Mouse (Mus musculus) hindbrain, embryonic 15.5 days (tissue): ENCODE measurements at regions not wholly inside any gene's neighbourhood (a gene's known extent, or its start where the extent isn't known, plus 50 kb on each side); places are given as distances from the start of the nearest gene placed in this dataset.

Experiments used
- ATAC-seq: fragments of 200-750 bp; cut with Nextera tagmentation; 2 replicates; pipeline ENCODE4 v1.8.0; 2017; ENCODE audit warnings: low read depth, moderate number of reproducible peaks, moderate TSS enrichment; ENCODE audit not compliant: low FRiP score
- H3K27ac ChIP-seq: fragments of 300-500 bp; sonication (generic); replicated peaks from 2 replicates; pipeline ENCODE4 v1.5.1; 2015; ENCODE audit warnings: mild to moderate bottlenecking, inconsistent platforms
- H3K27me3 ChIP-seq: fragments of 300-500 bp; sonication (generic); 2 replicates; pipeline ENCODE4 v1.6.1; 2015; ENCODE audit warnings: control low read depth, inconsistent platforms
- H3K36me3 ChIP-seq: fragments of 300-500 bp; sonication (generic); 2 replicates; pipeline ENCODE4 v1.6.1; 2015; ENCODE audit warnings: control low read depth, inconsistent platforms
- H3K4me1 ChIP-seq: fragments of 300-500 bp; sonication (generic); replicated peaks from 2 replicates; pipeline ENCODE4 v1.6.1; 2015; ENCODE audit warnings: control low read depth, inconsistent platforms
- H3K4me2 ChIP-seq: fragments of 300-500 bp; sonication (generic); 2 replicates; pipeline ENCODE4 v1.6.1; 2015; ENCODE audit warnings: moderate library complexity, mild to moderate bottlenecking, inconsistent platforms
- H3K4me3 ChIP-seq: fragments of 300-500 bp; sonication (generic); 2 replicates; pipeline ENCODE4 v1.5.1; 2015; ENCODE audit warnings: mild to moderate bottlenecking, inconsistent platforms
- H3K9ac ChIP-seq: fragments of 300-500 bp; sonication (generic); 2 replicates; pipeline ENCODE4 v1.6.1; 2015; ENCODE audit warnings: inconsistent platforms
- H3K9me3 ChIP-seq: fragments of 300-500 bp; sonication (generic); 2 replicates; pipeline ENCODE4 v1.6.1; 2016; ENCODE audit warnings: control low read depth, inconsistent platforms
- WGBS: fragments of 180-500 bp; shearing (Covaris S2); methylation state at CpG from one replicate; pipeline ENCODE4 v1.1.7; 2015; 5-methylcytosine and 5-hydroxymethylcytosine counted together

- Histone ChIP-seq H3K9ac (no peak overlapping the region), H3K36me3 (no peaks in the 10 kb centered on the region), H3K4me2 (no peak overlapping the region), H3K27me3 (no peaks in the 10 kb centered on the region), H3K4me3 (no peak overlapping the region), H3K4me1 (no peaks in the 10 kb centered on the region), H3K9me3 (no peaks in the 10 kb centered on the region), H3K27ac (no peak overlapping the region)
- 79% methylated on average over 5 of the region's 5 CpGs for WGBS
- no peak for ATAC-seq
These were observed 116.4 kb upstream of the Sash1 start for GRCm38 (mm10) chr10:9002261-9002660.

GRCm38 (mm10) chr10:8998758-8999398, 113.0 kb upstream of the Sash1 start:
- H3K27me3 ChIP-seq: no peaks in the 10 kb centered on the region
- no peaks in the 10 kb centered on the region for H3K9me3 ChIP-seq
- H3K36me3 ChIP-seq: no peaks in the 10 kb centered on the region
- H3K4me3 ChIP-seq: no peak overlapping the region
- ATAC-seq: no peak
- no peak overlapping the region for H3K27ac ChIP-seq
- H3K9ac ChIP-seq: no peak overlapping the region
- no peaks in the 10 kb centered on the region for H3K4me1 ChIP-seq
- 36% methylated on average over 5 of the region's 5 CpGs for WGBS
- no peak overlapping the region for H3K4me2 ChIP-seq

GRCm38 (mm10) chr10:8998356-8998755, 112.5 kb upstream of the Sash1 start:
- H3K4me1 ChIP-seq: no peaks in the 10 kb centered on the region
- no peak overlapping the region for H3K9ac ChIP-seq
- ATAC-seq: no peak
- WGBS: 84% methylated on average over 2 of the region's 2 CpGs
- no peak overlapping the region for H3K27ac ChIP-seq
- no peak overlapping the region for H3K4me2 ChIP-seq
- no peaks in the 10 kb centered on the region for H3K36me3 ChIP-seq
- no peak overlapping the region for H3K4me3 ChIP-seq
- H3K27me3 ChIP-seq: no peaks in the 10 kb centered on the region
- H3K9me3 ChIP-seq: no peaks in the 10 kb centered on the region

- ATAC-seq: no peak
- H3K4me3 ChIP-seq: no peak overlapping the region
- H3K9ac ChIP-seq: no peak overlapping the region
- H3K27me3 ChIP-seq: no peaks in the 10 kb centered on the region
- H3K4me2 ChIP-seq: no peak overlapping the region
- no peaks in the 10 kb centered on the region for H3K36me3 ChIP-seq
- no peak overlapping the region for H3K27ac ChIP-seq
- H3K4me1 ChIP-seq: no peaks in the 10 kb centered on the region
- no peaks in the 10 kb centered on the region for H3K9me3 ChIP-seq
- WGBS: 71% methylated on average over 3 of the region's 3 CpGs
These were observed 109.2 kb upstream of the Sash1 start for GRCm38 (mm10) chr10:8995097-8995496.

GRCm38 (mm10) chr10:8986339-8986738, 100.5 kb upstream of the Sash1 start:
- Histone ChIP-seq H3K4me1 (no peaks in the 10 kb centered on the region; the same call in 1 of the 2 replicates), H3K4me2 (no peak overlapping the region), H3K36me3 (no peaks in the 10 kb centered on the region), H3K27ac (no peak overlapping the region), H3K27me3 (no peaks in the 10 kb centered on the region), H3K4me3 (no peak overlapping the region), H3K9ac (no peak overlapping the region), H3K9me3 (no peaks in the 10 kb centered on the region)
- no peak for ATAC-seq
- 79% methylated on average over 7 of the region's 7 CpGs for WGBS

GRCm38 (mm10) chr10:8983347-8983746, 97.5 kb upstream of the Sash1 start:
- Histone ChIP-seq H3K4me2 (no peak overlapping the region), H3K27me3 (no peaks in the 10 kb centered on the region), H3K9me3 (no peaks in the 10 kb centered on the region), H3K36me3 (no peaks in the 10 kb centered on the region), H3K4me1 (no peaks in the 10 kb centered on the region; the same call in 1 of the 2 replicates), H3K27ac (no peak overlapping the region), H3K9ac (no peak overlapping the region), H3K4me3 (no peak overlapping the region)
- ATAC-seq: no peak
- WGBS: 87% methylated on average over 4 of the region's 4 CpGs

- WGBS: 91% methylated on average over 1 of the region's 1 CpGs
These were observed 94.7 kb upstream of the Sash1 start for GRCm38 (mm10) chr10:8980568-8980967.

GRCm38 (mm10) chr10:8978595-8978994, 92.7 kb upstream of the Sash1 start:
- no peak for ATAC-seq
- 95% methylated on average over 3 of the region's 3 CpGs for WGBS
- H3K4me3 ChIP-seq: no peak overlapping the region
- no peaks in the 10 kb centered on the region for H3K27me3 ChIP-seq
- H3K4me1 ChIP-seq: no peaks in the 10 kb centered on the region
- no peak overlapping the region for H3K27ac ChIP-seq
- no peaks in the 10 kb centered on the region for H3K36me3 ChIP-seq
- no peaks in the 10 kb centered on the region for H3K9me3 ChIP-seq
- H3K9ac ChIP-seq: no peak overlapping the region
- H3K4me2 ChIP-seq: no peak overlapping the region

More at GRCm38 (mm10) chr10:8980568-8980967, 94.7 kb upstream of the Sash1 start:
- no peaks in the 10 kb centered on the region for H3K4me1 ChIP-seq
- H3K4me3 ChIP-seq: no peak overlapping the region
- H3K9me3 ChIP-seq: no peaks in the 10 kb centered on the region
- H3K27ac ChIP-seq: no peak overlapping the region
- no peak for ATAC-seq
- no peak overlapping the region for H3K9ac ChIP-seq
- H3K4me2 ChIP-seq: no peak overlapping the region
- no peaks in the 10 kb centered on the region for H3K27me3 ChIP-seq
- no peaks in the 10 kb centered on the region for H3K36me3 ChIP-seq

GRCm38 (mm10) chr10:8973934-8974333, 88.1 kb upstream of the Sash1 start:
- Histone ChIP-seq H3K36me3 (no peaks in the 10 kb centered on the region), H3K27me3 (no peaks in the 10 kb centered on the region), H3K9me3 (no peaks in the 10 kb centered on the region), H3K27ac (no peak overlapping the region), H3K9ac (no peak overlapping the region), H3K4me1 (no peaks in the 10 kb centered on the region; the same call in 1 of the 2 replicates), H3K4me2 (no peak overlapping the region), H3K4me3 (no peak overlapping the region)
- WGBS: 72% methylated on average over 1 of the region's 1 CpGs
- no peak for ATAC-seq

GRCm38 (mm10) chr10:8972789-8973551, 87.1 kb upstream of the Sash1 start:
- H3K9me3 ChIP-seq: no peaks in the 10 kb centered on the region
- no peak overlapping the region for H3K27ac ChIP-seq
- WGBS: 71% methylated on average over 8 of the region's 8 CpGs
- no peaks in the 10 kb centered on the region for H3K36me3 ChIP-seq
- no peaks in the 10 kb centered on the region for H3K27me3 ChIP-seq
- no peak overlapping the region for H3K4me3 ChIP-seq
- H3K4me2 ChIP-seq: no peak overlapping the region
- no peak for ATAC-seq
- H3K9ac ChIP-seq: no peak overlapping the region
- peaks cover 8% of the 10 kb centered on the region for H3K4me1 ChIP-seq

- Histone ChIP-seq H3K9me3 (no peaks in the 10 kb centered on the region), H3K27ac (no peak overlapping the region), H3K4me2 (no peak overlapping the region), H3K4me1 (peaks cover 8% of the 10 kb centered on the region), H3K27me3 (no peaks in the 10 kb centered on the region), H3K9ac (no peak overlapping the region), H3K4me3 (no peak overlapping the region), H3K36me3 (no peaks in the 10 kb centered on the region)
- no peak for ATAC-seq
- WGBS: 85% methylated on average over 3 of the region's 3 CpGs
These were observed 84.9 kb upstream of the Sash1 start for GRCm38 (mm10) chr10:8970807-8971206.

- H3K4me1 ChIP-seq: peaks cover 8% of the 10 kb centered on the region
- ATAC-seq: no peak
- no peaks in the 10 kb centered on the region for H3K36me3 ChIP-seq
- no peaks in the 10 kb centered on the region for H3K9me3 ChIP-seq
- no peak overlapping the region for H3K9ac ChIP-seq
- H3K27me3 ChIP-seq: no peaks in the 10 kb centered on the region
- no peak overlapping the region for H3K27ac ChIP-seq
- no peak overlapping the region for H3K4me3 ChIP-seq
- no peak overlapping the region for H3K4me2 ChIP-seq
These were observed 83.7 kb upstream of the Sash1 start for GRCm38 (mm10) chr10:8969586-8969985.
